Mouse (Mus musculus): ENCODE measurements around the gene Nxph3. TPM values are rescaled to one million over a fixed set of nuclear protein-coding genes. Genes with fewer than 3 reads are reported as not detected.
"Not testable (repeated sequence)": the region's sequence is repeated elsewhere in the genome, so short reads cannot be mapped to it uniquely, and the experiment has no call there.

Nxph3 gene
- polyA plus RNA-seq, 1 experiment from 2014 or later, result 0.74 TPM

DNA sequence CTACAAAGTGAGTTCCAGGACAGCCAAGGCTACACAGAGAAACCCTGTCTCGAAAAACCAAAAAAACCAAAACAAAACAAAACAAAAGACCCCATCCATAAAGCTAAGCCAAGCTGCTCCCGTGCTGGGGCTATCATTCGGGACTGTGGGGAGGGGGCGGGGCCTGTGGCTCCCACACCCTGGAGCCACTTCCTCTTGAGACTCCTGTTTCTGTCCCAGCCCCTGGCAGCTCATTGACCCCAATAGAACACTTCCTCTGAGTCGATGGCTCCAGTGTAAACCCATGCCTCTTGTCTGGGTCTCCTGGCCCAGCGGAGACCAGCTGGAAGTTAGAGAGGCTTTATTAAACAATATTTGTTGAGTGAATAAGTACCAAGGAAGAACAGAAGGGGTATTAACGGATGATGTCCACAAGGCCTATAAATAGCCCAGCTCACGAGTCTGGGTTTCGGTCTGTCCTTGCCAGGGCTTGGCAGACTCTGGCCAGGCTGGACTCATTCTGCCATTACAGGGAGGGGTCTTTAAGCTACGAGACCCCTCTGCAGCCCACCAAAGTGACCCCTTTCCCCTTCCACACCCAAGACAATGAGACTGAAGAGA lies 10.7 kb downstream of the Nxph3 start:
- H3K27me3 ChIP-seq, result no peaks in the 10 kb centered on the region; the same call in 1 of the 2 replicates
- ATAC-seq (ENCODE audit: low read depth), result no peak
- H3K27ac ChIP-seq (replicated peaks), result no peak overlapping the region
- no peak overlapping the region for H3K4me3 ChIP-seq
- no peaks in the 10 kb centered on the region for H3K9me3 ChIP-seq
- H3K9ac ChIP-seq, result 0 out of 2 replicates have a peak overlapping the region, but pooled peaks have one; percentile 8
- no peaks in the 10 kb centered on the region; the same call in 1 of the 2 replicates for H3K36me3 ChIP-seq
- no peak overlapping the region for H3K4me2 ChIP-seq
- WGBS, result 46% methylated on average over 10 of the region's 10 CpGs
- H3K4me1 ChIP-seq (replicated peaks), result peaks cover 21% of the 10 kb centered on the region

DNA sequence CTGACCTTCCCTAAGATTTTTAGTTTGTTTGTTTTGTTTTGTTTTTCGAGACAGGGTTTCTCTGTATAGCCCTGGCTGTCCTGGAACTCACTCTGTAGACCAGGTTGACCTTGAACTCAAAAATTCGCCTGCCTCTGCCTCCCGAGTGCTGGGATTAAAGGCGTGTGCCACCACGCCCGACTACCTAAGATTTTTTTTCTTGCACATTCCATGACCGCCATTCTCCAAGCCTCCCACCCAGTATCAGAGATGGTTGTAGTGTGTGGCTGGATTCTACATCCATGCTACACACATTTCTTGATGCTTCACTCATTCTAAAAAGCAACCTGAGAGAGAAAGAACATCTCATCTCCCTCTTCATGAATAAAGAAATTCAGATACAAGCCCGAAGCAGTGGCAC lies 12.5 kb downstream of the Nxph3 start:
- H3K4me3 ChIP-seq; ATAC-seq (ENCODE audit: low read depth); H3K9me3 ChIP-seq; H3K9ac ChIP-seq; H3K27ac ChIP-seq (replicated peaks); H3K27me3 ChIP-seq; H3K4me2 ChIP-seq: not testable (repeated sequence)
- peaks cover 12% of the 10 kb centered on the region for H3K36me3 ChIP-seq
- WGBS, result 84% methylated on average over 8 of the region's 8 CpGs
- H3K4me1 ChIP-seq (replicated peaks), result peaks cover 21% of the 10 kb centered on the region

DNA sequence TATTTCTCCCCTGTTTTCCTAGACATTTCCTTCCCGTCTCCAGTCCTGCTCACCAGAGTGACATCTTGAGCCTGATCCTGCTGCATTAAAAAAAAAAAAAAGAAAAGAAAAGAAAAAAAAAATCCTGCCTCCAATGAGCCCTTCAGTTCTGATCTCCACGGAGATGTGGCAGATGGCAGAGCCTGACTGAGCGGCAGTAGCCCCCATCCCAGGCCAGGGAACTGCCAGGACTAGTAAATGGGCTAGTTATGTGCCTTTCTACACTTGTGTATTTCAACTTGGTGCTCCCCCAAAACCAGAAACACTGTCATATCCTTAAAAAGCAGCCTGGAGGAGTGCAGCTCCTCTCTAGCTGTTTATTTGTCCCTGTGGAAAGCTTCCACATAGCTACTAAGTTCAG lies 13.5 kb downstream of the Nxph3 start:
- Histone ChIP-seq H3K4me2 (no peak overlapping the region), H3K9me3 (no peaks in the 10 kb centered on the region), H3K4me3 (no peak overlapping the region), H3K27me3 (no peaks in the 10 kb centered on the region), H3K9ac (0 out of 2 replicates have a peak overlapping the region, but pooled peaks have one; percentile 3), H3K27ac (replicated peaks) (no peak overlapping the region), H3K4me1 (replicated peaks) (peaks cover 21% of the 10 kb centered on the region), H3K36me3 (peaks cover 13% of the 10 kb centered on the region)
- no peak for ATAC-seq (ENCODE audit: low read depth)
- WGBS, result 33% methylated on average over 3 of the region's 3 CpGs

DNA sequence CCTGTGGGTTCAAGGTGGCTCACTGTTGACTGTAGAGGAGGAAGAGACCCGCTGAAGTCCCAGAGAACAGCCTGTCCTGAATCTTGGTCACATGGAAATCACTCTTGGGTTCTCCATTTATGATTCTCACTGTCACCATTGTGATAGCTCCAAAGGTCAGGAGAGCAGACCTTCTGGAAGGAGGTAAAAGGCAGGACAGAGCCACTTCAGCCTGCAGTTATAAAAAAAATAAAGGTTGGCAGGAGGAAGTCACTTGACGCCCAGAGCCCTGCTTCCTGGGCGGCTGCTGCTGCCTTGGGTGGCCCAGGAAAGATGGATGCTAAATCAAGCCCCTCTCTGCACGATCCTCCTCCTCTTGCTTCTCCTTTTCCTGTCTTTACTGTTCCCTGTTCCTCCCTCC lies 14.0 kb downstream of the Nxph3 start:
- peaks cover 16% of the 10 kb centered on the region for H3K36me3 ChIP-seq
- no peak overlapping the region for H3K4me3 ChIP-seq
- peaks cover 21% of the 10 kb centered on the region for H3K4me1 ChIP-seq (replicated peaks)
- H3K9ac ChIP-seq, result 0 out of 2 replicates have a peak overlapping the region, but pooled peaks have one; percentile 3
- ATAC-seq (ENCODE audit: low read depth), result no peak
- 62% methylated on average over 4 of the region's 4 CpGs for WGBS
- H3K27ac ChIP-seq (replicated peaks), result no peak overlapping the region
- H3K4me2 ChIP-seq, result no peak overlapping the region
- H3K9me3 ChIP-seq, result no peaks in the 10 kb centered on the region
- no peaks in the 10 kb centered on the region for H3K27me3 ChIP-seq

DNA sequence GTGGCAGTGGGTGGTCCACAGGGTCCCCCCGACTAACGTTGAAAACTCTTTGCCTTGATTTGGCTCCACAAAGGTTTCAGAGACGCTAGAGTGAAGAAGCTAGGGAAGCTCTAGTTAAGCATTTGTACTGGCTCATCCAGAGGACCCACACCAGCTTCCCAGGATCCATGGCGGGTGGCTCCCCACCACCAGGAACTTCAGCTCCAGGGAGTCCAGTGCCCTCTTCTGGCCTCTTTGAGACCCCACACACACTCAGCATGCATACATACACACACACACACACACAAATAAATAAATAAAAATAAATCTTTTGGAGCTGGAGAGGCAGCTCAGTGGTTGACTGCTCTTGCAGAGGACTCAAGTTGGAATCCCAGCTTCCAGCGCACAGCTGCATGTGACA lies 16.4 kb downstream of the Nxph3 start:
- Histone ChIP-seq H3K27ac (replicated peaks) (no peak overlapping the region), H3K36me3 (peaks cover 41% of the 10 kb centered on the region), H3K9me3 (no peaks in the 10 kb centered on the region), H3K27me3 (no peaks in the 10 kb centered on the region), H3K4me2 (no peak overlapping the region), H3K4me1 (replicated peaks) (0 out of 2 replicates have a peak, but pooled peaks cover 8% of the 10 kb centered on the region), H3K4me3 (no peak overlapping the region), H3K9ac (no peak overlapping the region)
- ATAC-seq (ENCODE audit: low read depth), result no peak
- 91% methylated on average over 5 of the region's 5 CpGs for WGBS

DNA sequence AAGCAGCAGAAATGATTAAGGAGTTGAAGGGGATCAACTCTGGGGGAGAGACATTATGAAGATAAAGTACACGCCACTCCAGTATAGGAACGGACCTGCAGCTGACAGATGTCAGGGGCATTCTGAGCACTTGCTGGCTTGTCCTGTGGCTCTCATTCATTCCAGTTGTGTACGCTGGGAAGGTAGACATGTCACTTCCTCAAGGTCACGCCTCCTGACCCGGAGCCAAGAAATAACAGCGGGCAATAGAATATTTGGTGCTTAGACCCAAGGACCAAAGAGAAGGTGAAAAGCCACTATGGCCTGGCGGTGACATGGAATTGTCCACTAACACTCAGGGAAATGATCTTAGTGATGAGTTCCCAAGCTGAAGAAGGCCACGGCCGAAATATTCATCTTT lies 18.5 kb downstream of the Nxph3 start:
- WGBS, result 91% methylated on average over 9 of the region's 9 CpGs
- H3K4me2 ChIP-seq, result no peak overlapping the region
- H3K9ac ChIP-seq, result no peak overlapping the region
- H3K27me3 ChIP-seq, result no peaks in the 10 kb centered on the region
- H3K27ac ChIP-seq (replicated peaks), result no peak overlapping the region
- H3K9me3 ChIP-seq, result no peaks in the 10 kb centered on the region
- H3K36me3 ChIP-seq, result peaks cover 60% of the 10 kb centered on the region
- ATAC-seq (ENCODE audit: low read depth), result no peak
- 0 out of 2 replicates have a peak, but pooled peaks cover 8% of the 10 kb centered on the region for H3K4me1 ChIP-seq (replicated peaks)
- no peak overlapping the region for H3K4me3 ChIP-seq

DNA sequence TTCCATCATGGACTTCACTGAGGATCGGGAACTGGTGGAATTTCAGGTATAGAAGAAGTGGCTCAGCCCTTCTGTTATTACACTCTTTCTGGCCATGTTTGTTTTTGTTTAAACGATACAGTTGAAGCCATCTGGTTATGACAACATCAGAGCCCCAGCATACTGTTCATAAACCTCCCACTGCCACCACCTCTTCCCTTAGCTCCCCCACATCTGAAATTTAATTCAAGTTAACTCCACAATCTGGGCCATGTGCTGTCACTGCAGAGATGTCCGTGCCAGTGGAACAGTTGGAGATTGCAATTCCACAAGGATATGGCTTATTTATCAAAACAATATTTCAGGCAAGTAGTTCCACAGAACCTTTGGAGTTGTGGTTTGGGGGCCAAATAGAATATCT lies 20.0 kb downstream of the Nxph3 start:
- 90% methylated on average over 3 of the region's 3 CpGs for WGBS
- H3K4me1 ChIP-seq (replicated peaks), result no peaks in the 10 kb centered on the region

DNA sequence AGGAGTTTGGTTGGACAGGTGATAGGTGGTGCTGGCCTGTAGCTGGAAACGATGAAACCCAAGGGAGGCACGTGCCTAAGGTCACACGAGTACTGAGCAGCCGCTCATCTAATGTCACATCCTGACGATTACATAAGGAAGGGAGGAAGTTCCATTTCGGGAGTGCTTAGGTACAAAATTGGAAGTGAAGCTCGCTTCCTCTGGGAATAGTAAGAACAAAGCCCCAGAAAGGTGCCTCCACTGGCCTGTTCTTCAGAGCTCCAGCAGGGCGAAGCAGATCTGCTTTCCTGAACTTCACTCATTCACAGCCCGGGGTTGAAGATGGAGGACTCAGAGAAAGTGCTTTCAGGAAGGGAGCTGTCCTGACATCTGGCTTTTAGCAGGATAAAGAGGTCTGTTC lies 20.4 kb downstream of the Nxph3 start:
- WGBS, result 93% methylated on average over 9 of the region's 9 CpGs
- Histone ChIP-seq H3K27me3 (no peaks in the 10 kb centered on the region), H3K4me1 (replicated peaks) (no peaks in the 10 kb centered on the region), H3K36me3 (peaks cover 78% of the 10 kb centered on the region), H3K27ac (replicated peaks) (no peak overlapping the region), H3K4me3 (no peak overlapping the region), H3K4me2 (no peak overlapping the region), H3K9me3 (no peaks in the 10 kb centered on the region), H3K9ac (no peak overlapping the region)
- ATAC-seq (ENCODE audit: low read depth), result no peak

More for the DNA sequence above, 20.0 kb downstream of the Nxph3 start:
- Histone ChIP-seq H3K9ac (no peak overlapping the region), H3K36me3 (peaks cover 75% of the 10 kb centered on the region), H3K27me3 (no peaks in the 10 kb centered on the region), H3K4me3 (no peak overlapping the region), H3K27ac (replicated peaks) (no peak overlapping the region), H3K4me2 (no peak overlapping the region), H3K9me3 (no peaks in the 10 kb centered on the region)
- ATAC-seq (ENCODE audit: low read depth), result no peak

DNA sequence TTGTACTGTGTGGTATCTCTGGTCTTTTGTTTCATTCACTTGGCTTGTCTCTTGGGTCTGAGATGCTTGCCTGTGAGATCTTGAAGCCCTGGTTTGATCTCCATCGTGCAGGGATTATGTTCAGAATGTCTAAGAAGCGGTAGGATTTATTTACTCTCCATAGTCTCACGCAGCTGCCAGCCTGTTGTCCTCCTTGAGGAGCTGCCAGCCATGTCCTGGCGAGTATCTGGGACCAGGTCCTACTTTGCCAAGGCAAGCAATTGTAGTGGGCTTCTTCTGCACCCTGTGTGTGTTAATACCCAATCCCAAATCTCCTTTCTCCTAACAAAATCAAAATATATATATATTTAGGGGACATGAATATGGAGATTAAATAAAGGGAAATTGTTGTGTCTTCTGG lies 21.4 kb downstream of the Nxph3 start:
- Histone ChIP-seq H3K4me3 (no peak overlapping the region), H3K27ac (replicated peaks) (no peak overlapping the region), H3K9ac (no peak overlapping the region), H3K4me2 (no peak overlapping the region), H3K27me3 (no peaks in the 10 kb centered on the region), H3K4me1 (replicated peaks) (no peaks in the 10 kb centered on the region), H3K9me3 (no peaks in the 10 kb centered on the region), H3K36me3 (peaks cover 84% of the 10 kb centered on the region)
- 85% methylated on average over 4 of the region's 4 CpGs for WGBS
- ATAC-seq (ENCODE audit: low read depth), result no peak

DNA sequence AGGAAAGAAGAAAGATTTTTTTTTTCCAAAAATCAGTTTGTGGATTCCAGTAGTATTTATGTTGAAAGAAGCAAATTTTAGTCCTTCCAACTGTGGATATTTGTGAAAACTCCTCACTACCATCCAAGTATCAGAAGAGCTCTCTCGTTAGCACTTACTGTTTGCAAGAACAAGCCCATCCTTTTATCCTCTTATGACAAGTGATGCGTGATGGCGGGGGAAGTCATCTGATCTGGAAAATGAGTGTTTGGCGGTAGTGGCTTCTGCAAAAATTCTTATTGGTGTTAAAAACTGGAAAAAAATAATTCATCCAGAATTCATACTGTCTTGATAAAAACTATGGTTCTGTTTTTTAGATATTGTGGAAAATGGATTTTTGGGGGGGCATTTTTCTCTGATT lies 22.1 kb downstream of the Nxph3 start:
- Histone ChIP-seq H3K36me3 (peaks cover 84% of the 10 kb centered on the region), H3K27ac (replicated peaks) (no peak overlapping the region), H3K4me2 (no peak overlapping the region), H3K9me3 (no peaks in the 10 kb centered on the region), H3K4me1 (replicated peaks) (no peaks in the 10 kb centered on the region), H3K9ac (no peak overlapping the region), H3K27me3 (no peaks in the 10 kb centered on the region), H3K4me3 (no peak overlapping the region)
- WGBS, result 84% methylated on average over 4 of the region's 4 CpGs
- no peak for ATAC-seq (ENCODE audit: low read depth)

DNA sequence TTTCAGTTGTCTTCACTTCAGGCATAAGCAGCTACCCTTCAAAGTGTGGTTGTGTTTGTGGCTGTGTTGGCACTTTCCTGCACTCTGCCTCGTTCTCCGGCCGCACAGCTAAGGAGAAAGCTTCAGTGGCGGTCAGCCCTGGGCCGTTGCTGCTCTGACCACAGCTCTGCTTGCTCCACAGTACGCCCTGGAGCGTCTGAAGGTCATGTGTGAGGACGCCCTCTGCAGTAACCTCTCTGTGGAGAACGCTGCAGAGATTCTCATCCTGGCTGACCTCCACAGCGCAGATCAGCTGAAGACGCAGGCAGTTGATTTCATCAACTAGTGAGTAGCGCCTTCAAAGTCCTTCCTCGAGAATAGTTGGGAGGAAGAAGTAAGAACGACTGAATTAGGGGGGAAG lies 24.3 kb downstream of the Nxph3 start:
- H3K27me3 ChIP-seq, result no peaks in the 10 kb centered on the region
- H3K27ac ChIP-seq (replicated peaks), result no peak overlapping the region
- no peak overlapping the region for H3K4me3 ChIP-seq
- ATAC-seq (ENCODE audit: low read depth), result no peak
- 87% methylated on average over 14 of the region's 14 CpGs for WGBS
- peaks cover 97% of the 10 kb centered on the region for H3K36me3 ChIP-seq
- no peak overlapping the region for H3K9ac ChIP-seq
- no peak overlapping the region for H3K4me2 ChIP-seq
- H3K9me3 ChIP-seq, result no peaks in the 10 kb centered on the region
- no peaks in the 10 kb centered on the region for H3K4me1 ChIP-seq (replicated peaks)

DNA sequence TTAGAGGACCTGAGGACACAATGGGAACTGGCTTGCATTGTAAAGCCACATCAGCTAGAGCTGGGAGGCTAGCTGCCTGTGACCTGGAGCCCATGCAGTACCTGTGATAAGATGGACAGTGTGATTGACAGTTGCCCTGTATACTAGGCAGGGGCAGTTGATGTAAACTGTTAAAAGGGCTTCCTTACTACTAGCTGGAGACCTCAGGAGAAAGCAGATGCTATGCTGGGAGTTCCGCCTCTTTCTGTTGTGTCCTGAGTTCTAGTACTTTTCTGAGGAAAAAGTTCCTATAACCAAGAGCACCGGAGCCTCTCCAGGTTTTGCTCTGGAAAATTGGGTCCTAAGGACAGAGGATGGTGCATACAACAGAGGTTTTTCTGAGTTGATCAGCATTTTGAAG lies 27.1 kb downstream of the Nxph3 start:
- Histone ChIP-seq H3K36me3 (peaks cover 78% of the 10 kb centered on the region), H3K4me2 (no peak overlapping the region), H3K4me3 (no peak overlapping the region), H3K9me3 (no peaks in the 10 kb centered on the region), H3K27ac (replicated peaks) (no peak overlapping the region), H3K9ac (no peak overlapping the region), H3K4me1 (replicated peaks) (no peaks in the 10 kb centered on the region), H3K27me3 (no peaks in the 10 kb centered on the region)
- ATAC-seq (ENCODE audit: low read depth), result no peak
- WGBS, result 94% methylated on average over 2 of the region's 2 CpGs

DNA sequence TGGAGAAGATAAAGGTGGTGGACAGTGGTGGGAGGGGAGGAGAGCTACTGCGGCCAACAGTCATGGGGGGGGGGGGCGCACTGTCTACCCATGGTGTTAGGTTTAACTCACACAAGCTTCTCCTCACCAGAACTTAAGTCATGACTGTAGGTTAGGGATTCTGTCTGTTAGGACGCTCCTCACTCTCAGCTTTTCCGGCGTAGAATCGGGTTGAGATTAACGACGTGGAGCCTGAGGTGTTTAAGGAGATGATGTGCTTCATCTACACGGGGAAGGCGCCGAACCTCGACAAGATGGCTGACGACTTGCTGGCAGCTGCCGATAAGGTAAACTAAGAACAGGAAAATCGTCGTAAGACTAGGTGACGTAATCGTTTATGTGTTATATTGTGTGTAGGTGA lies 28.7 kb downstream of the Nxph3 start:
- Histone ChIP-seq H3K9ac (no peak overlapping the region), H3K36me3 (peaks cover 62% of the 10 kb centered on the region), H3K4me3 (no peak overlapping the region), H3K27ac (replicated peaks) (no peak overlapping the region), H3K27me3 (no peaks in the 10 kb centered on the region), H3K4me2 (no peak overlapping the region), H3K9me3 (no peaks in the 10 kb centered on the region), H3K4me1 (replicated peaks) (no peaks in the 10 kb centered on the region)
- ATAC-seq (ENCODE audit: low read depth), result no peak
- 92% methylated on average over 18 of the region's 18 CpGs for WGBS
